Mouse (Mus musculus) right cerebral cortex, postnatal 10 days (tissue): ENCODE results near the gene Cdk2ap2.
"Not testable (repeated sequence)": the region's sequence is repeated elsewhere in the genome, so short reads cannot be mapped to it uniquely, and the experiment has no call there.

Experiments
- DNase-seq, 2 experiments: peaks; one replicate each; pipeline ENCODE4 v3.0.0; 2021; ENCODE audit warnings: low spot score in 2 of 2

Gene Cdk2ap2

DNA sequence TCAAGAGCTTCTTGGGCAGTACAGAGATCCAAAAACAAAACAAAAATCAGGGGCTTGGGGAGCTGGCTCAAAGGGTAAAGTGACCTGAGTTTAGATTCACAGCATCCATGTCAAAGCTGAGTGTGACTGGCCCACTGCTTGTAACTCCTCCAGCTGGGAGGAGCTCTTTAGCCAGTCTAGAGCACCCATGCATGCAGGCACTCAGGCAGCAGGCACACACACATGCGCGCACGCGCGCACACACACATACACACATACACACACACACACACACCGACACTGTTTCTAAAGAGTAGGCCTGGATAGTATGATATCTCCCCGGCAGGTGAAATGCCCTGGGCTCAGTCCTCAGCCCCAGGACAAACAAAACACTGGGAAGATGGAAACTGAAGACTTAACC, 20.0 kb downstream of the Cdk2ap2 start:
- DNase-seq = no peak

DNA sequence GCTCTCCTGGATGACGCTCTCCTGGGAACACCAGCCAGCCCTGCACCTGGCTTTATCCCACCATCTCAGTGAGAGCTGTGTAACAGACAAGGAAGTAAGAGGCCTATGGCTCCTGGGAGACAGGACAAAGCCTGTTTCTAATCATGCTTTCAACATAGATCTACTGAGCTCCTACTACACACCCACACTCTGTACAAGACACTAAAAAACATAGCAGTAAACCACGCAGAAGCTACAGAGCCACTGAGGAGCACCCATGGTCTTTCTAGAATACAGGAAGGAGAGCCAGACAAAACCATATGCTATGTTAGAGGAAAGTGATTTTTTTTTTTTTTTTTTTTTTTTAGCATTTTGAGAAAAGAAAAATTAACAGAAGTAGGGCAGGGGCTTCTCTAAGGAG, 21.4 kb downstream of the Cdk2ap2 start:
- DNase-seq = no peak

DNA sequence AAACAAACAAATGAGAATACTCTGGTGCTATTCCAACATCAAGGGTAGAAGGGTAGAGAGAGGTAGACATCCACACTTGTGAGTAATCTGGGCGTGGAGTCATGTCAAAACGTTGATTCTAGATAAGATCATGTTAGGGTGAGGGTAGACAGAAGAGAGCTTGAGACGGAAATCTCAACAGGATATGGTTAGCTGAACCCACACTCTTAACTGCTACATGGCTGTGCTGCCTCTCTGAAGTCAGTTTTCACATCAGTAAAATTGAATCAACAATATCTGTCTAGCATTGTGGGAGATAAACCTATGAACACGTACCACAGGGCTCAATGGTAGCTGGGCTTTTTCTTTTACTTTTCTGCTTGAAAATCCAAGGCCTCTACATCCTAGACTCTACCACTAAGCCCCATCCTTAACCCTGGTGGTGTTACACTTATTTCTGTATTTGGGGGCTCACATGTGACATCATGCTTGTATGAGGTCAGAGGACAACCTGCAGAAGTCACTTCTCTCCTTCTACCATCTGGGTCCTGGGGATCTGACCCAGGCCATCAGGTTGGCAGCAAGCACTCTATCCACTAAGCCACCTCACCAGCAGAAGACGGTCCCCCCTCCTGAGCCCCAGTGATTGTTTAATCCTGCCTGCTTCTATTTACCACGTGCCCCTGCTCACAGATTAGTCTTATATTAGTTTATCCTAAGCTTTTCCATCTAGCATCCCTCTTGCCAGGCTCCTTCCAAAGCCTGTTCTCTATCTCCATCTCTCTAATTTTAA, 22.9 kb downstream of the Cdk2ap2 start:
- DNase-seq = peak in 1 of 2 experiments; percentile 29

DNA sequence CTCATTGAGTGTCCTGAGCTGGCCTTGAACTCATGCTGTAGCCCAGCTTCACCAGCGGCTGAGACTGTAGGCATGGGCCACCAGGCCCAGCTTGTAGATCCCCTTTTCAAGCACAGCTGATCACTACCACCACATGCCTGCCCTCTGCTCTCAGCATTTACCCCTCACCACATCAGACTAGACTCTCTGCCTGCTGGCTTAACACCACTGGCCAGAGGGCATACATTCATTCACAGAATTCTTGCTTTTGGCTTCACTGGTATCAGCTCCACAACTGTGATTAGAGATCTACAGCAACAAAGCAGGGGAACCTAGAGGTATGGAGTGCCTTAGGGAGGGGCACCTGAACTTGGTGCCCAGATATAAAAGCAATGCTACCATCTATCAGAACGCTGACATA, 23.5 kb downstream of the Cdk2ap2 start:
- DNase-seq = peak in 1 of 2 experiments; percentile 31

DNA sequence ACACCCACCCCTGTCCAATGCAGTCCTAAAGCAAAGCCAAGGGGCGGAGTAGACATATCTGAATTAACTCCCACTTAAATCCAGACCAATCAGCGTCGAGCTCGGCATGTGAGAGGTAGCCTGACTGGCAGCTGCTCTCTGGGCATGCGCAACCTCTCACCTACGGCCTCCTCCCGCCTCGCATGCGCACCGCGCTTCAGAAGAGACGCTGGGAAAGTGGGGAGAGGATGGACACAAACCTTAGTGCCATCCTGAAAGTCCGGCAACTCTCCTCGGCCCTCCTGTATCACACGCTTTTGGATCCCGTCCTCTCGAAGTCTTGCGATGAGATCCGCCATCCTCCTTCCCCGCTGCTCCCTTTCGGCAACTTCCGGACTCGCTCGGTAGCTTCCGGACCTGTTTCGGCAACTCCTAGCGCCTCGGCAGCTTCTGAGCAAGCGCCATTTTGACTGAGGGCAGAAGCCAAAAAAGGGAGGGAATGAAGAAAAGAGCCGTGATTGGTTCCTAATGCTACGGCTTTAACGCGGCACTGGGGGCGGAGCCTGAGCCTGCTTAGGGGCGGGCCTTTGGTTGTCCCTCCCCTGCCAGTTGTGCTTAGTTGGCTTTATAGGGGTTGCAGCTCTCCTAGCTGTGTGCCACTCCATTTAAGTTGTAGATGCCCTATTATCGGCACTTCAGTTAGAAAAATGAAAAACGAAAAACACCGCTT, 24.3 kb downstream of the Cdk2ap2 start:
- peak; percentile 98 to 99 for DNase-seq

DNA sequence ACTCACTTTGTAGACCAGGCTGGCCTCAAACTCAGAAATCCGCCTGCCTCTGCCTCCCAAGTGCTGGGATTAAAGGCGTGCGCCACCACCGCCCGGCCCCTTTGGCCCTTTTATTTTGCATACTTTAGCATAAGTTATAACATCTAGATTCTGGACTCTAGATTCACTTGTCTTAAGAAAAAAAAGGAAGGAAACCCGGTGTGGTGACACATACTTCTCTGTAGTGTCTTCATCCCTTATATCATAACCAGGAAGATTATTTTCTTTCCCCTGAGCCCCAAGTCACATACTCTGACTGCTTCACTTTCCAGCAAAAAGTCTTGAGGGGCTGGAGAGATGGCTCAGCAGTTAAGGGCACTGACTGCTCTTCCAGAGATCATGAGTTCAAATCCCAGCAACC, 24.9 kb downstream of the Cdk2ap2 start:
- not testable (repeated sequence) for DNase-seq

DNA sequence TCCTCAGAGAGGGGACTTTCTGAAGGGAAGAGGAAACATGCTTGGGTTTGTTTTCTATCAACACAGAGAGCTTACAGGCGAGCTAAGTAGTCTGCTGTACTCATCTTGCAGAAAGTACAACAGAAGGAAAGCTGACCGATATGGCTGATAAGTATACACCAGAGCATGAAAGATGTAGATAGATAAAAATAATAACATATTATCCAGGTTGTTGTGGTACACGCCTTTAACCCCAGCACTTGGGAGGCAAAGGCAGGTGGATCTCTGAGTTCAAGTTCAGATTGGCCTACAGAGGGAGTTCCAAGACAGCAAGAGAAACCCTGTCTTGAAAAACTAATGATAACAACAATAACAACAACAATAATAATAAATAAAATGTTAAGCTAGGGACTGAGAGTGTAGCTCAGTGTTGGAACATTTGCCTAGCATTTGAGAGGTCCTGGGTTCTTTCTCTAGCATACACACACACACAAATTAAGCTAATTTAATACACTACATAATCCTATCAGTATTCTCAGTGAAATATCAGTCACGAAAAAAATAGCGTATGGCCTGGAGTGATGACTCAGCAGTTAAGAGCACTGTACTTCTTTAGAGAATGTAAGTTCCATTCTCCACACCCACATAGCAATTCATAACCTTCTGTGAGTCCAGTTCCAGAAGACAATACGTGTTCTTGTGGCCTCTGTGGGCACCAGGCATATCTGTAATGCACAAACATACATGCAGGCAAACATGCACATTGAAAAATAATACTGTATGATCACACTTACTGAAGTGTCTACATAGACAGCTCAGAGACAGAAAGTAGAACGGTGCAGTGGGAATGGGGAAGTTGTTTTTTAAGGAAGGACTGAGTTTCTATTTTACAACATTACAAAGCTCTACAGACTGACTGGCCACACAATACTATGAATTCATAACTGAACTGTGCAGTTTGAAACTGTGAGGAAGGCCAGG, 25.7 kb downstream of the Cdk2ap2 start:
- DNase-seq = no peak

DNA sequence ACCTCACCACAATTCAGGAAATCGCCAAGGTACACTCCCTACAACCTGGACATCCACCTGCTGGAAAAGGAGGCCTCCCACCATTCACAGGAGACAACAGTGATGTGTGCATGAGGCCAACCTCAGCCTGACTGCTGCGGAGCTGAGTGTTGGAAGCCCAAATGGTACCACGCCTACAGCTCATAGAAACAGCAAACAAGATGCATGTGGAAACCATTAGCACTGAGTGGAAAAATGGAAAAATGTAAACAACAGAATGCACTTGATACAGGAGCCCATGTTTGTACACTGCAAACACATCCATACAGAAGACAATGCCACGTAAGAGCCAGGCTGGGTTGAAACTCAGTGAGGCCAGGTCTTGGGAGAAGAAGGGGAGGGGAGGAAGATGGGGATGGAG, 27.4 kb downstream of the Cdk2ap2 start:
- DNase-seq = no peak

DNA sequence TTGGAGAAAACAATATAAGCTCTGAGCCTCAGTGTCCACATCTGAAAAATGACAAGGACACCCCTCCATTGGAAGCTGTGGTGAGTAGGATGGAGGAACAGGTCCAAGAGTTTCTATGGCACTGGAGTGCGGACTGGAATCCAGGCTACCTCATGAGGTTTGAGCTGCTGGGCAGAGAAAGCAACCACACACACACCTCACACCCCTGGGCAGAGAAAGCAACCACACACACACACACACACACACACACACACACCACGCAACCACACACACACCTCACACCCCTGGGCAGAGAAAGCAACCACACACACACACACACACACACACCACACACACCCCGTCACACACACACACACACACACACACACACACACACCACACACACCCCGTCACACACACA, 28.3 kb downstream of the Cdk2ap2 start:
- peak in 1 of 2 experiments; percentile 45 for DNase-seq

DNA sequence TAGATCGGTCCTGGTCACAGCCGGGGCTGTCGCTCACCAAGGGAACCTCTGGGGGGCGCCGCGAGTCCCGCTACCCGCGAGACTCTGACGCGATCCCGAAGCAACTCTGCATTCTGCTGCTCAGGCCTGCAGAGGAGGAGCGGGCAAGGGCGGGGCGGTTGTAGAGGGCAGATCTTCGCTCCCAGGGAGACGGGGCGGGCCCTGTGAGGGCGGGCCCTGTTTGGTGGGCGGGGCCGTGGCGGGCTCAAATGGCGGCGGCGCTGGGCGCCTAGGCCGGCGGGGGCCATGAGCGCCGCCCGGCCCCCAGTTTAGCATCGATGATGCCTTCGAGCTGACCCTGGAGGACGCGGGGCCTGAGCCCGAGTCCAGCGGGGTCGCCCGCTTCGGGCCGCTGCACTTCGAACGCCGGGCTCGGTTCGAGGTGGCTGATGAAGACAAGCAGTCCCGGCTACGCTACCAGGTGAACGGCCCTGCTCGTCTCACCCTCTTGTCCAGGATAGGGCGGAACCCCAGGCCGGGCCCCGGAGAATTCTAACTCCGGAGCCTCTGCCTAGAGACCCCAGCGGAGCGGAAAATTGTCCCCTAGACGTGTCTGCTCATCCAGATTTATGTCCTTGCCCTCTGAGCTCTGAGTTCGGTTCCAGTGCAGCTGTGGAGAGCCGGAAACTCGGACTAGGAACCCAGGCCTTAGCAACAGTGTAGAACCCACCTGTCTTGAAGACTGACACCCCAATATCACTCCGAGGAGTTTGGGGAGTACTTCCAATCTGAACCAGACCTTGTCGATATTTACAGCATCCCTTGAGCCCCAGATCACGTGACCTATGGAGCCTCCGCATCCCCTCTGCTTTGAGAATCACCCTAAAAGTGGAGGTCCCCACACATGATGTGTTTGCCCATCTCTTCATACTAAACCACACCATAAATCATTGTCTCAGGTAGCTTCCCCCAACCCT, 29.0 kb downstream of the Cdk2ap2 start, which contains the start of gene Aip:
Gene Aip, minus strand, starts transcription at position 118 of the 956 bp plus-strand sequence.
- peak; percentile 99 for DNase-seq

DNA sequence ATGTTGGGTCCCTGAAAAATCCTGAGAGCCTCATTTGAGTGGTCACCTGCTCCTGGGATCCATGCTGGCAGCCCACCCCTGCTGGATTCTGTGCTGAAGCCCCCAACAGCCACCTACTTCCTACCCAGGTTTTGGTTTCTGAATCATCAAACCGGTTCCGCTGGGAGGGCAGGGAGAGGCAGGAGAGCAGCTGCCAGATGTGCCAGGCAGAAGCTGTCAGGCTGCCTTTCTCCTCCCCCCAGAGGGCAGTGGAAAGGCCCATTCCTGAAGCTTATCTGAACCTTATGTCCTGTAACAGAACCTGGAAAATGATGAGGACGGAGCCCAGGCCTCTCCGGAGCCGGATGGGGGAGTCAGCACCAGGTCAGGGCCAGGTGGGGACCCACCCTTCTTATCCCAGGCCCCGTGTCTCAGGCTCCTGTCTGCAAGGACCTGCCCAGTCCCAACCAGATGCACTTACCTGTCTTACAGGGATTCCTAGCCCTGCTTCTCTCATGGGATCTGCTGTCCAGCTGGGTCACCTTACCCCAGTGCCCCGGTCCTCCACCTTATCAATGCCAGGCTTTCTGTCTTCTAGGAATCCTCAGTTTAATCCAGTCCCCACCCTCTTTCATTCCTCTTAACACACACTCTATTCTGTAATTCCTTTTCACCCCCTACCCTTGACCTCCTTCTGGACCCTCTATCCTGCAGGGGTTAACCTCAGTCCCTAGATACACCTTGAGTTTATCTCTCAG, 29.9 kb downstream of the Cdk2ap2 start:
- DNase-seq = no peak

DNA sequence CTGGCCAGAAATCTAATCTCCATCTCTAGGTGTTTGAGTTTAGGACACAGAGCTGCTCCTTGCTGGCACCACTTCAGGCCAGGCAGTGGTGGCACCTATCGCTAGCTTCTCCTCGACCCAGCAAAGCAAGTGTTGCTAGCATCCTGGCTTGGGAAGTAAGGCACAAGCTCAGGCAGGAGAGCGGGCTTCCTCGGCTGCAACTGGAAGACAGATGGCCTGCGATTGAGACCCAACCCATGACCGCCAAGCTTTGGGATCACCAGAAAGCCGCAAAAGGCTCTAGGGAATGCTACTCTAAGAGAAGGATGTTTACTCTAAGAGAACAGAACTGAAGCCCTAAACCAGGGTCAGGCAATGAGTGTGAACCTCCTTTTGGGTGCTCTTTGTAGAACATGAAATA, 32.5 kb downstream of the Cdk2ap2 start:
- no peak for DNase-seq

DNA sequence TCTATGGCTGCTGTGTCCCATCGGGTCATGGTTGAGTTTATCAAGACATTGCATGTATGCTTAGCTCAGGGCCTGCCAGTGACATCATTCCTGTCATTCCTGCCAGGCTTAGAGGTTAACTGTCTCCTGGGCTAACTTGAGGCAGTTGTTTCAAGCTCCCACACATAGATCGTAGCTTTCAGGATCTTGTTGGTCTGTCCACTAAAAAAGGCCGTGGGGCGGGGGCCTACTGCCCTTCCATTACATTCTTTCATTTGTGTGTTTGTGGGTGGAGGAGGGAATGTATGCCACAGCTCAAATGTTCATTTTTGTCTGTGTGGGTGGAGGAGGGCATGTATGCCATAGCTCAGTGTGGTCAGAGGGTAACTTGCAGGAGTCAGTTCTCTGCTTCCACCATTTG, 33.1 kb downstream of the Cdk2ap2 start:
- DNase-seq = no peak

DNA sequence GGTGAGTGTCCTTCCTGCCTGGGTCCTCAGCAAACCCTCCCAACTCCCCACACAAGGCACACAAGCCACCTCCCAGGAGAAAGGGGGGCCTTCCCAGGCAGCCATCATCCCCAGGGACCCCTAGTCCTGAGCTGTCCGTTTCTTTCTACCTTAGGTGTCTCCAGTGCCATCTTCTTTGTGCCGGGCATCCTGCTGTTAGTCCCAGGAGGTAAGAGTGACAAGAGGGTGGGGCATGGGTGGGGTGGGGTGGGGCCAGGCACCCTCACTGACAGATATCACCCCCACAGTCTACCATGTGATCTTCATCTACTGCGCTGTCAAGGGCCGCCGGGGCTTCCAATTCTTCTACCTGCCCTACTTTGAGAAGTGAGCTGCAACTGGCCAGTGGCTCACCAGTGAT, 34.1 kb downstream of the Cdk2ap2 start:
- DNase-seq = no peak

DNA sequence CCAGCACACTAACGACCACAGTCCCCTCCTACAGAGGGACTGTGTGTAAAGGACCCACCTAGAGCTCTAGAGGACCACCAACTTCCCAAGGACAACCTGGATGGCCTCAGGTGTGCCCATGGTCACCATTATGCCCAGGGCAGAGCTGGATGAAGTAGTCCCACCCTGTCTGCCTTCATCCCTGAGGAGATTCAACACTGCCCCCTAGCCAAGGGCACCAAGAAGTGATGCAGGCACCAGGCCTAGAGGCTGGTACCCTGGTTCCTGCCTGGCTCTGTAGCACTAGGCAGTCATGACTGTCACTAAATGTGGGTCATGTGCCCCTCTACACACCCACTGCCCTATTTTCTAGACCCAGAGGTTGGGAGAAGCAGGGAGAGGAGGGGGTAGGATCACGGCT, 34.8 kb downstream of the Cdk2ap2 start:
- DNase-seq = no peak

DNA sequence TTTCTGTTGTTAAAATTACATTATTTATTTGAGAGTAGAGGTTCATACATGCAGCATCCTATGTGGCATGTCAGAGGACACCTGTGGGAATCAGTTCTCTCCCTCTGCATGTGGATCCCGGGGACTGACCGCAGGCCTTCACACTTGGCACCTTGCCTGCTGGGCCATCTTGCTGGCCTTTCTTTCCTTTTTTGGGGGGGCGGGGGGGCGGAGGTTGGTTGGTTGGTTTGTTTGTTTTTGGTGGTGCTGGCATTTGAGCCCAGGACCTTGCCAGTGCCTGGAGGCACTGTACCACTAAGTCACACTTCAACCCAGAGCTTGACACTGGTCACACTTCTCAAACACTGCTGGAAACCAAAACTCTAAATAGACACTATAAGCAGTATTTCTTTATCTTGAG, 37.4 kb downstream of the Cdk2ap2 start:
- DNase-seq = no peak

DNA sequence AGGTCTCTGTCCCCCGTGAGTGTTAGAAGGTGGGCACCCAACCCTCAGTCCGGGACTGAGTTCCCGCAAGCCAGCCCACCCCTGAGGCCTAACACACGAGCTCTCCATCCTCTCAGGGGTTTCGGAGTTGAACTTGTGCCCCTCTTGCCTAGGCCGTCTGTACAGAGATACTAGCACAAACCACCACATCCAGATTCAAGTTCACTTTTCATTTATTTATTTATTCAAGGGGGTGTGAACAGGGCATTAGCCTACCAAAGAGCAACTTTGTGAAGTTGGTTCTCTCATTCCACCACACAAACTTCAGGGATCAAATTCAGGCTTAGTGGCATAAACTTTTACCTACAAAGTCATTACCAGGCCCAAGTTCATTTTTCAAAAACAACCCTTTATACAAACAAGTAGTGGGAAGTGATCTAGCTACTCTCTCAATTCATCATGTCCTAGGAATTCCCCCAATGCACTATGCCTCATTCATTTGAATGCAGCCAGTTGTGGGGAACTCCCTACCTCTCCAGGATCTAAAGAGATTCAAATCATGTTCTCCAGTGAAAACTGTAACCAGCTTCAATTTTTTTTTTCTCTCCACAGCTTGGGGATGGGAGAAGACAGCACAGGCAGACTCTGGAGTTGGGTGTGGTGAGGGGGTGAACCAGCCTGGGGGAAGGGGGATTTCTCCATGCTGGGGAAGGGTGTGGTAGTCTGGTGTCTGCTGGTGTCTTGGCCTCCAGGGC, 38.4 kb downstream of the Cdk2ap2 start:
- DNase-seq = not testable (repeated sequence)

DNA sequence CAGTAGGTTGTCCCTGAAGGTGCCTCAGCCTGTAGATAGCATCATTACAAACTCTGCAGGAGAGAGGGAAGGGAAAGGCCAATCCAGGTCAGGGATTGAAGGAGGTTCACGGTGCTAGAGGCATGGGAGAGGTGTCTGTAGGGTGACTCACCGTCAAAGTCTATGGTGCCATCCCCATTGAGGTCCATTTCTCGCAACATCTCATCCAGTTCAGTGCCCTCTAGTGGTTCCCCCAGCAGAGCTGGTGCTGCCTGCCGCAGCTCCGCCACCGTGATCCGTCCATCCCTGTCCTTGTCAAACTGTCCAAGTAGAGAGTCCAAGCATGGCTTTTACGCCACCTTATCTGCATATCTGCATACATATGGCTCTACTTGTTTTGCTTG, 39.0 kb downstream of the Cdk2ap2 start:
- DNase-seq = not testable (repeated sequence)

DNA sequence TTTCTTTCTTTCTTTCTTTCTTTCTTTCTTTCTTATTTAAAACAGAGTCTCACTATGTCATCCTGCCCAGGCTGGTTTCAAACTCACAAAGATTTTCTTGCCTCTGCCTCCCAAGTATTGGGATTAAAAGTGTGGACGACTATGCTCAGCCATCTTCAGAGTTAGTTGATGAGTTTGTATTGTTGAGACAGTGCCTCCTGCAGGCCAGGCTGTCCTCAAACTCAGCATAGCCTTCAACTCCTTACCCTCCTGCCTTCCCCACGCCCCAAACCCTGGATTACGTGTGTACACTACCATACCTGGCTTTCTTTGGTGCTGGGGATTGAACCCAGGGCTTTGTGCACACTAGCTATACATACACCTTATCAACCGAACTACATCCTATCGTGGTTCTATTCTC, 39.5 kb downstream of the Cdk2ap2 start:
- no peak for DNase-seq

DNA sequence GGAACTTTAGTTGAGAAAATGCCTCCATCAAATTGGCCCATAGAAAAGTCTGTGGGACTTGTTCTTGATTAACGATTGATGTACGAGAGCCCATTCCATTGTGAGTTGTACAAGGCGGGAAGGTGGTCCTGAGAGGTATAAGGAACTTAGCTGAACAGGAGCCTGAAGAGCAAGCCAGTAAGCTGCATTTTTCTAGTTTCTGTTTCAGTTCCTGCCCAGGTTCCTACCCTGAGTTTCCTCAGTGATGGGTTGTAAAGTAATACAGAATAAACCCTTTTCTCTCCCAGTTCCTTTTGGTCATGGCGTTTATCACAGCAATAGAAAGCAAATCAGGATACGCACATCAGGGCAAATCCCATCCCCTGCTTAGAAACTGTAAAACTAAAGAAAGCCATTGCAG, 40.9 kb downstream of the Cdk2ap2 start:
- DNase-seq = no peak
